Mouse (Mus musculus): ENCODE data around the gene Cep164. TPM values are rescaled to one million over a fixed set of nuclear protein-coding genes. Genes with fewer than 3 reads are reported as not detected.

The Cep164 gene
- 1.1 TPM for polyA plus RNA-seq (2014; fragmentation: Illumina TruSeq; extraction: RNeasy Lipid Tissue Mini Kit (QIAGEN cat#74804); ENCODE audit: low read depth, low replicate concordance)

GRCm38 (mm10) chr9:45828291-45828963, at the start of gene Cep164:
Gene Cep164 (minus strand): TSS chr9:45828691.

GRCm38 (mm10) chr9:45838434-45839138, 10.1 kb upstream of the Cep164 start, which contains the start of gene Bace1:
Gene Bace1 (plus strand): TSS chr9:45838580.

Other genes with a start within 250 kb of the Cep164 start
- 22.4 TPM for gene Bace1, start 9.9 kb upstream of the Cep164 start, polyA plus RNA-seq (2014; fragmentation: Illumina TruSeq; extraction: RNeasy Lipid Tissue Mini Kit (QIAGEN cat#74804); ENCODE audit: low read depth, low replicate concordance)
- gene Pcsk7, start 77.8 kb upstream of the Cep164 start, polyA plus RNA-seq (2014; fragmentation: Illumina TruSeq; extraction: RNeasy Lipid Tissue Mini Kit (QIAGEN cat#74804); ENCODE audit: low read depth, low replicate concordance), result 2.3 TPM
- 68.9 TPM for gene Rnf214, start 78.2 kb upstream of the Cep164 start, polyA plus RNA-seq (2014; fragmentation: Illumina TruSeq; extraction: RNeasy Lipid Tissue Mini Kit (QIAGEN cat#74804); ENCODE audit: low read depth, low replicate concordance)
- 19.5 TPM for gene Tagln, start 107.4 kb upstream of the Cep164 start, polyA plus RNA-seq (2014; fragmentation: Illumina TruSeq; extraction: RNeasy Lipid Tissue Mini Kit (QIAGEN cat#74804); ENCODE audit: low read depth, low replicate concordance)
- gene Sidt2, start 126.6 kb upstream of the Cep164 start, polyA plus RNA-seq (2014; fragmentation: Illumina TruSeq; extraction: RNeasy Lipid Tissue Mini Kit (QIAGEN cat#74804); ENCODE audit: low read depth, low replicate concordance), result 7.8 TPM
- 75.8 TPM for gene Pafah1b2, start 184.0 kb upstream of the Cep164 start, polyA plus RNA-seq (2014; fragmentation: Illumina TruSeq; extraction: RNeasy Lipid Tissue Mini Kit (QIAGEN cat#74804); ENCODE audit: low read depth, low replicate concordance)
- 12.2 TPM for gene Sik3, start 184.1 kb upstream of the Cep164 start, polyA plus RNA-seq (2014; fragmentation: Illumina TruSeq; extraction: RNeasy Lipid Tissue Mini Kit (QIAGEN cat#74804); ENCODE audit: low read depth, low replicate concordance)